Mouse (Mus musculus) C2C12 (cell line): ENCODE data around the gene Cryab. TPM values are rescaled to one million over a fixed set of nuclear protein-coding genes. Genes with fewer than 3 reads are reported as not detected.
A peak's percentile ranks its signal among the peaks of the same experiment; 100 is the strongest.

Source experiments
- H3K27me3 ChIP-seq: one replicate; pipeline ENCODE4 v1.6.1; 2011; ENCODE audit not compliant: control insufficient read depth, insufficient read depth, insufficient read length
- H3K36me3 ChIP-seq: one replicate; pipeline ENCODE4 v1.6.1; 2011; ENCODE audit not compliant: control insufficient read depth, insufficient read depth
- H3K4me3 ChIP-seq: one replicate; pipeline ENCODE4 v1.5.1; 2011; ENCODE audit warnings: mild to moderate bottlenecking, control low read depth; ENCODE audit not compliant: poor library complexity, insufficient read depth, severe bottlenecking
- H3K79me2 ChIP-seq: one replicate; pipeline ENCODE4 v1.6.1; 2011; ENCODE audit not compliant: control insufficient read depth, insufficient read depth
- H3K79me3 ChIP-seq: one replicate; pipeline ENCODE4 v1.6.1; 2011; ENCODE audit warnings: low read depth, control low read depth
- H3ac ChIP-seq: one replicate; pipeline ENCODE3; 2011; ENCODE audit warnings: low read depth; ENCODE audit not compliant: control insufficient read depth, insufficient read length
- CEBPB ChIP-seq: IDR thresholded peaks from one replicate; pipeline ENCODE4 v1.6.1; 2011; ENCODE audit warnings: low read depth, mild to moderate bottlenecking, control low read depth, moderate library complexity
- CTCF ChIP-seq: IDR thresholded peaks from one replicate; pipeline ENCODE4 v1.5.1; 2011; ENCODE audit not compliant: control insufficient read depth, insufficient read depth, insufficient read length
- FOSL1 ChIP-seq: IDR thresholded peaks from one replicate; pipeline ENCODE4 v1.8.0; 2011; ENCODE audit warnings: mild to moderate bottlenecking, low read length; ENCODE audit not compliant: poor library complexity, insufficient read depth, severe bottlenecking
- MAX ChIP-seq: IDR thresholded peaks from one replicate; pipeline ENCODE4 v1.6.1; 2011; ENCODE audit warnings: mild to moderate bottlenecking, control low read depth
- MYOD1 ChIP-seq: IDR thresholded peaks from one replicate; pipeline ENCODE4 v1.6.1; 2011; ENCODE audit warnings: low read depth; ENCODE audit not compliant: control insufficient read depth, insufficient read length
- MYOG ChIP-seq: IDR thresholded peaks from one replicate; pipeline ENCODE4 v1.6.1; 2011; ENCODE audit not compliant: control insufficient read depth, insufficient read length; ENCODE audit errors: extremely low read depth
- USF1 ChIP-seq: IDR thresholded peaks from one replicate; pipeline ENCODE4 v1.6.1; 2011; ENCODE audit warnings: low read depth, mild to moderate bottlenecking, control low read depth, moderate library complexity
- long read RNA-seq, 2 experiments: library from polyadenylated mRNA; unstranded; transcript quantifications; one replicate each; pipeline ENCODE4 v2.0.0; 2019 to 2020
- polyA plus RNA-seq: library from polyadenylated mRNA; unstranded; fragments of >200 nt; fragmentation: generic; extraction: Trizol; gene quantifications from one replicate; pipeline ENCODE4 v1.2.1, GENCODE M21; 2012; ENCODE audit warnings: missing spikeins

Cryab gene
- 224 TPM for polyA plus RNA-seq
- long read RNA-seq, experiment 1, transcript Cryab-201 (3 exons, 946 nt), result major isoform, 288 of 349 reads
- long read RNA-seq, experiment 1, transcript Cryab-205 (4 exons, 836 nt), result minor isoform, 12 of 349 reads
- long read RNA-seq, experiment 1, transcript Cryab-204 (2 exons, 585 nt), result minor isoform, 6 of 349 reads
- long read RNA-seq, experiment 1, transcript Cryab-206 (4 exons, 1,117 nt), result minor isoform, 7 of 349 reads
- long read RNA-seq, experiment 1, partial matches to known transcripts, result 2 of 349 reads
- long read RNA-seq, experiment 1, other reads (novel, unspliced or antisense), result 25 of 349 reads
- long read RNA-seq, experiment 2, transcript Cryab-201 (3 exons, 946 nt), result major isoform, 20 of 30 reads
- long read RNA-seq, experiment 2, transcript Cryab-206 (4 exons, 1,117 nt), result minor isoform, 6 of 30 reads
- long read RNA-seq, experiment 2, partial matches to known transcripts, result 0 of 30 reads
- long read RNA-seq, experiment 2, other reads (novel, unspliced or antisense), result 3 of 30 reads

- H3ac ChIP-seq, result peak within 1 kb of the TSS; percentile 72
- H3K79me2 ChIP-seq, result no peaks in the 10 kb centered on the region
- H3K27me3 ChIP-seq, result no peaks in the 10 kb centered on the region
- H3K79me3 ChIP-seq, result no peaks in the 10 kb centered on the region
- peak within 1 kb of the TSS; percentile 6 for H3K4me3 ChIP-seq
- no peak for TF ChIP-seq FOSL1
- no peak for TF ChIP-seq MYOD1
- TF ChIP-seq USF1, result no peak
- TF ChIP-seq CTCF, result no peak
- TF ChIP-seq CEBPB, result no peak
- H3K36me3 ChIP-seq, result no peaks in the 10 kb centered on the region
These were observed at the start of gene Cryab for GRCm38 (mm10) chr9:50751323-50751722. TSS of gene Cryab (plus strand) at chr9:50751325.

- Histone ChIP-seq H3K36me3 (no peaks in the 10 kb centered on the region), H3K27me3 (no peaks in the 10 kb centered on the region), H3K79me3 (no peaks in the 10 kb centered on the region), H3ac (no peak overlapping the region), H3K79me2 (no peaks in the 10 kb centered on the region), H3K4me3 (no peak overlapping the region)
- no peak for TF ChIP-seq USF1
These were observed 46.2 kb upstream of the Cryab start for GRCm38 (mm10) chr9:50704907-50705306.

- H3K36me3 ChIP-seq, result no peaks in the 10 kb centered on the region
- no peak overlapping the region for H3K4me3 ChIP-seq
- no peaks in the 10 kb centered on the region for H3K79me3 ChIP-seq
- H3ac ChIP-seq, result no peak overlapping the region
- no peaks in the 10 kb centered on the region for H3K27me3 ChIP-seq
- H3K79me2 ChIP-seq, result no peaks in the 10 kb centered on the region
- TF ChIP-seq MYOD1 (no peak), MAX (no peak), USF1 (no peak), CTCF (peak; percentile 34), CEBPB (no peak), MYOG (no peak), FOSL1 (no peak)
These were observed 42.0 kb upstream of the Cryab start for GRCm38 (mm10) chr9:50709108-50709507.

- no peak for TF ChIP-seq MAX
- Histone ChIP-seq H3K36me3 (no peaks in the 10 kb centered on the region), H3ac (no peak overlapping the region), H3K4me3 (no peak overlapping the region), H3K79me3 (no peaks in the 10 kb centered on the region), H3K79me2 (no peaks in the 10 kb centered on the region), H3K27me3 (no peaks in the 10 kb centered on the region)
These were observed 39.8 kb upstream of the Cryab start for GRCm38 (mm10) chr9:50711337-50711736.

DNA sequence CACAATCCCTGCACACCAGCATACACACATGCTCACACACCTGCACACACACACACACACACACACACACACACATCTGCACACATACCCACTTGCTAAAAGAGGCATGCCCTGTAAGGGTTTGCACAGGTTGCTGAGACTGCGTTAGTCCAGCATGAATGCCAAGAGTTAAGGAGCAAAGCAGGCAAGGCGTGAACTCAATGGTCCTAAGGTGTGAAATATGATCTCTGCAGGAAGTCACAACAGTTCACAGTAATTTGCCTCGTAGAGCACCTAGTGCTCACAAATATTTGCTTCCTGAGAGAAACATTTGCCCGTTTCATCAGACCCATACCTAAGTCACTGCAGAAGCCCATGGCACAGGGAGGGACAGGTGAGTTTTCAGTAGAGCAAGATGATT lies 36.9 kb upstream of the Cryab start:
- H3K36me3 ChIP-seq, result no peaks in the 10 kb centered on the region

DNA sequence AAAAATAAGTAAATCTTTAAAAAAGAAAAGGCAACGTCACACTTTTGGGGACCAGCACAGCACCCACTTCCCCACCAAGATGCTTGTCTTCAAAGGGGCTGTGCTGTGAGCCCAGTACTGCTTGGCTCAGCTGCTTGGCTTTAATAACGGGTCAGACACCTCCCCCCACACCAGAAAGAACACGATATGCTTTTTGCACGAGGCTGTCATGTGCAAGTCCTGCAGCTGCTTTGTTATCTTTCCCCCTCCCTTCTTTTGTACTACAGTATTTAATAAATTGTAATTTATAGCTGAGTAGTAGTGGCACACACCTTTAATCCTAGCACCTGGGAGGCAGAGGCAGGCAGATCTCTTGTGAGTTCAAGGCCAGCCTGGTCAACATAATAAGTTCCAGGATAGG lies 32.2 kb upstream of the Cryab start:
- H3K79me2 ChIP-seq, result no peaks in the 10 kb centered on the region
- no peaks in the 10 kb centered on the region for H3K36me3 ChIP-seq
- H3K4me3 ChIP-seq, result no peak overlapping the region
- H3ac ChIP-seq, result no peak overlapping the region
- no peaks in the 10 kb centered on the region for H3K27me3 ChIP-seq
- TF ChIP-seq USF1 (no peak), FOSL1 (no peak), CEBPB (no peak), CTCF (no peak), MYOD1 (no peak)
- no peaks in the 10 kb centered on the region for H3K79me3 ChIP-seq

More for the DNA sequence above, 36.9 kb upstream of the Cryab start:
- H3ac ChIP-seq, result no peak overlapping the region
- TF ChIP-seq MYOG, result no peak
- TF ChIP-seq MYOD1, result no peak
- TF ChIP-seq FOSL1, result no peak
- TF ChIP-seq CEBPB, result no peak
- no peak for TF ChIP-seq CTCF
- TF ChIP-seq USF1, result no peak
- TF ChIP-seq MAX, result no peak
- H3K79me3 ChIP-seq, result no peaks in the 10 kb centered on the region
- no peaks in the 10 kb centered on the region for H3K79me2 ChIP-seq
- no peaks in the 10 kb centered on the region for H3K27me3 ChIP-seq
- no peak overlapping the region for H3K4me3 ChIP-seq
